Mouse (Mus musculus): ENCODE measurements around the gene Fyttd1.

The Fyttd1 gene

DNA sequence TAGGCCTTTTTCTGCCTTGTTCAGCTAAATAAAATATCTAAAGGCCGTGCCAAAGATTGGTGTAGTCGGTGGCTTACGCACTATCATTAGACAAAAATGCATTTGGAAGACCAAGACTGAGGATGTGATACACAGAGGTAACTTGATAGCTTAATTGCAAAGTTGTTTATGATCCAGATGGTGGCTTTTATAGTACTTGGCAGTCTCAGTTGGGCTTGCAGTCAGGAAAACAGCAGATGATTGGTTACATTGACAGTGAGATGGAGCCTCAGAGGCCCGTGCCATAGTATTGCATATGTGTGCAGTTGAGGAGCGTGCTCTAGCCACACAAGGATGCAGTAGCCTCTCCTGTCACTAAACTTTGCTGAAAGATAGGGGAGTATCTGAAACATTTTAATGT lies 65.4 kb downstream of the Fyttd1 start:
- DNase-seq (ENCODE audit: low spot score), result no peak

DNA sequence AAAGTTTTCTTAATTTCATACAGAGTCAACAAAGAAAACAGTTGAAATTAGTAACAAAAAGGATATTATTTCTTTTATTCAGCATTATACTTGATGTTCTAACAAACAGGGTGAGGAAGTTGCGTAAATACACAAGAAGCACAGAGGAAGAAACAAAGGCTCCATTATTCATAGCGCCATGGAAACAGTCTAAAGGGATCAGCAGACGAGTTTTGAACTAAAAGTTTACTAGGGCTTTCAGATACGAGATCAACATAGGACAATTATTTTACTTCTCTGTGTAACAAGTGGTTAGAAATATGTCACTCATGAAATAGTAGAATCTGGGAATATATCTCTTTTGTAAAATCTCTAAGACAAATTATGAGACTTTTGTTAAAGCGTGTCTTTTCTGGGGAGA lies 68.1 kb downstream of the Fyttd1 start:
- no peak for DNase-seq (ENCODE audit: low spot score)

DNA sequence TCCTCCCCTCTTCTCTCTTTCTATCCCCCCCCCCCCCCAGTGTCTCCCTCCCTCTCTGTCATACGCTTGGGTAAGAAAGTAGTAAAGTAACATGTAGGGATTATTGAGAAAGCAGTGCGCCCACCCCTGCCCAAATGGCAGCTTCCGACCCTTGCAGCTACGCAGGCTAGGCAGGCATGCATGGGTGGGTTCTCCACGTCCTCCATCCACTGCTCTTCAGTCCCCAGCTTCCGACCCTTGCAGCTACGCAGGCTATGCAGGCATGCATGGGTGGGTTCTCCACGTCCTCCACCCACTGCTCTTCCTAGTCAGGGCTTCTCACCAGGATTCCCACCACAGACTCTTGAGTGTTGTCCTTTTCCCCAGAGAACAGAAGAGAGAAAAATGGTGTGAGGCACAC lies 70.7 kb downstream of the Fyttd1 start:
- DNase-seq (ENCODE audit: low spot score), result no peak

DNA sequence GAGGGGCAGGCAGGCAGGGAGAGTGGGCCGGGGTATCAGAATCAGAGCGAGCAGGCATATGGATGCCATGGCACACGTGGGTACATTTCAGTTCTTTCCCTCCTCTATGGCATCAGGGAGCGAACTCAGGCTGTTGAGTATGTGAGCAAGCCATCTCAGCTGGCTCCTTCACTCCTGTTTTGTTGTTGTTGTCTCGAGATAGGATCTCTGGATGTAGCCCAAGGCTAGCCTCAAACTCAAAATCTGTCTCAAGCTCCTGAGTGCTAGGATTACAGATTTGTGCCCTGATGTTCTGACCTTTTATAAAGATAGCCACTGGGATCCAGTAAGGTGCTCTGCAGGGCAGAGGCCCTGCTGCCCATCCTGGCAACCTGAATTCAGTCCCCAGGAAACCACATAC lies 71.4 kb downstream of the Fyttd1 start:
- DNase-seq (ENCODE audit: low spot score), result no peak

DNA sequence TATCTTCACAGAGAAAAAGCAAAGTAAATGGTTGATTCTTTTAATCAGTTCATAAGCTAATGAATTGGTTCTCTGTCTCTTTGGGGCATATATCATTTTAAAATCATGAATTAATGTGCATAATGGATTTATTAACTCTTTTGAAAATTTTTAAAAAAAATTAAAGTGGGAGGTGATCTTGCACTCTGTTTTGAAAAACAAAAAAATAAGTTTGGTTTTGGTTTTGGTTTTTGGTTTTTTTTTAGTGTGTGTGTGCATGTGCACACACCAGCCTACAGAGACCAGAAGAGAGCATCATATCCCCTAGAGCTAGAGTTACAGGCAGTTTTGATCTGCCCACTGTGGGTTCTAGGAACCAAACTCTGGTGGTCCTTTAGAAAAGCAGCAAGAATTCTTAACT lies 72.0 kb downstream of the Fyttd1 start:
- no peak for DNase-seq (ENCODE audit: low spot score)

DNA sequence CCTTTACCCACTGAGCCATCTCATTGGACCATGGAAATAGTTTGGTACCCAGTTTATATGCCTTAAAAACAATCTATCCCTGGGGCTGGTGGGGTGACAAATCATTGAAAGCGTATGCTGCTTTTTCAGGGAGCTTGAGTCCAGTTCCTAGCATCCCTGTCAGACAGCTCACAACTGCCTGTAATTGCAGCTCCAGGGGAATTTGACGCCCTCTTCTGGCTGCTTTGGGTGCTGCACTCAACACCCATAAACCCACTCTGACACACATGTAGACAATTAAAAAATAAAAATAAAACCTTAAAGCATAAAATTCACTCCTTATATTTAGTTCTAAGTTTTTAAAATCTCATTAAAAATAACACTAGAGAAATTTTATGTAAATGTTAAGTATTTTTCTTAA lies 73.8 kb downstream of the Fyttd1 start:
- DNase-seq (ENCODE audit: low spot score), result no peak

DNA sequence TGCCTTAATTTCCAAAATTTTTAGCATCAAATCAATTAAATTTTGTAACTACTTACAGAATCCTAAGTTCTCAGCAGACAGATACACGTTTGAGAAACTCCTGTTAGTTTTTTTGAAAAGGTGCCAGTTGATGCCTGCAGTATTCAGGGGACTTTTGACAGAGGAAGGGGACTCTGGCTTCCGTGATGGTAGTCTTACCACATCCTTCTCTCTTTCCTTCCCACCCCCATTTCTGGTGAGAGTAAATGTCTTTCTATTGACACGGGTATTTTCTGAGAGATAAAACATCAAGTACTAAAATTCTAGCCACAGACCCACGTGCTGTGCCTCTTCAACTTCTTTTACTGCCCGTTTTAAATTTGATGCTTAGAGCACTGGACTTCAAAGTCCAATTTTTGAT lies 76.5 kb downstream of the Fyttd1 start:
- no peak for DNase-seq (ENCODE audit: low spot score)

DNA sequence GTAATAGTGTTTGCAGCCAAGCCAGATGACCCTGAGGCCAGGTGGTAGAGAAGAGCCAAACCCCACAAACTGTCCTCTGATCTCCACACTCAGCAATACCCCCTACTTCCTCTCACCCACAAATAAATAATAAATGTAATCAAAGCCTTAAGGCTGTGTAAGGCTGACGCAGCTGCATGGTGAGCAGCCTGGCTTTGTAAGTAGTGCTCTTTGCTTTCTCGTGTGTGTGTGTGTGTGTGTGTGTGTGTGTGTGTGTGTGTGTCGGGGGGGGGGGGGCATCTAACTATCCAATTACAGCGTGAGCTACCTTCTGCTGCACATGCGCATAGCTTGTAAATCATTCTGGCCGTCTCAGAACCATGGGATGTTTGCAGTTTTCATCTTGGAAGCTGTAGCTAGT lies 77.0 kb downstream of the Fyttd1 start:
- no peak for DNase-seq (ENCODE audit: low spot score)

DNA sequence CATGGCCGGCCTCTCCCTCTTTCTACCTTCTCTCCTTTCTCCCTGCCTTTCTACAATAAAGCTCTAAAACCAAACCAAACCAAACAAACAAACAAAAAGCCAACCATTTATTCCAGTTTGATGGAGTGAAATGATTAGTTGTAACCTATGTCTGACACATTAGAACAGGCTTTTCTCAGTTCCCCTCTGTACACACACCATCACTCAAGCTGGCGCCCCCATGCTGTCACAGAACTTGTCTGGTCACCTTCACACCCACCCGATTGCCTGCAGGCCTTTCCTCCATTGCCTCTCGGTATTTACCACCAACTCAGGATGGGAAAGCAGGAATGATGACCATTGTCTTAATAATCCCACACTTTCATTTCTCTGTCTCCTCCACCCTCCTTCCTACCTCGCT lies 79.6 kb downstream of the Fyttd1 start:
- no peak for DNase-seq (ENCODE audit: low spot score)

All from spleen, adult 12 weeks (tissue).